Mouse (Mus musculus) CD8-positive naive resting alpha-beta T cell, adult 2 months (primary cell): ENCODE data around the gene Il11ra1.
A peak's percentile ranks its signal among the peaks of the same experiment; 100 is the strongest.
"Not testable (repeated sequence)": the region's sequence is repeated elsewhere in the genome, so short reads cannot be mapped to it uniquely, and the experiment has no call there.

ENCODE experiments used
- DNase-seq, 2 experiments: peaks; one replicate each; pipeline ENCODE4 v3.0.0; 2022; ENCODE audit warnings: low read depth in 2 of 2, low spot score in 2 of 2

Gene Il11ra1

GRCm38 (mm10) chr4:41745021-41745420, 45.2 kb downstream of the Il11ra1 start:
- no peak for DNase-seq

DNA sequence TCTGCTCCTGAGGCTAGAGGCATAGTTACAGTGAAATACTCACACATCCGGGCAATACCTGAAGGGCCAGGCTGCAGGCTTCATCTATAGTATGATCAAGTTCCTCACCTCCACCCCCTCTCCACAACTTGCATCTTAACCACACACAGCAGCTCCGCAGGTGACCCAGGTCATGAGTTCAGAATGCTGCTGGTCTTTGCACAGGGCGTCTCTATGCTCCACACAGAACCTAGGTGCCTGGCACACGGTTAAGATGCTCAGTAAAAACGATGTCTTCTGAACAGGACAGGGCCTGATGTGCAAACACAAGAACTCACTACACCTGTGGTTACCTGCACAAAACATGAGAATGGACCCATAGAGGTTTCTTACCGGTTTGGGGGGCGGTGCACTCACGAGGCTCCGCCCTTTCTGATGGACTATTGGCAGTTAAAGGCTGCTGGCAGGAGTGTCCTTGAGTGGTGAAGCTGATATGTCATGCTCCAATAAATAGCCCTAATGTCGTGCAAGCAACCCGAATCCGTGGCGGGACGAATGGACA, 55.1 kb downstream of the Il11ra1 start, which contains the start of gene Galt:
Gene Galt (plus strand): TSS at position 432 of the 541 bp plus-strand sequence.
- no peak for DNase-seq

- peak; percentile 84 to 93 for DNase-seq
Measured at GRCm38 (mm10) chr4:41755338-41756305, 55.8 kb downstream of the Il11ra1 start, which contains the start of gene Sigmar1. Gene Sigmar1, minus strand, starts transcription at chr4:41756157.

DNA sequence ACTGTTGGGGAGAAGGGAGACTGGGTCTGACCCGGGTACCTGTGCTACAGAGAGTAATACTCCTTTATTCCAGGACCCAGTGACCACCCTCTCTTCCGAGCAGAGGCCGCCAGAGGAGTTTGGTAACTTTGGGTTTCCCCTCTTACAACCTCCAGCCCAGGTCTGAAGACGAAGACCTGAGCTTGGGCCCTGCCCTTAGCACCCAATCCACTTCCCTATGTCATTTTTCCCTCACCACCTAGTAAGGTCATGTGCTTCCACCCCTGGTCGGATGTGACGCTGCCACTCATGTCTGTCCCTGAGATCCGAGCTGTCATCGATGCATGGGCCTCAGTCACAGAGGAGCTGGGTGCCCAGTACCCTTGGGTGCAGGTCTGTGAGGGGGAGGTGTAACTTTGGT, 56.7 kb downstream of the Il11ra1 start:
- no peak for DNase-seq

GRCm38 (mm10) chr4:41757321-41757720, 57.5 kb downstream of the Il11ra1 start:
- no peak for DNase-seq

DNA sequence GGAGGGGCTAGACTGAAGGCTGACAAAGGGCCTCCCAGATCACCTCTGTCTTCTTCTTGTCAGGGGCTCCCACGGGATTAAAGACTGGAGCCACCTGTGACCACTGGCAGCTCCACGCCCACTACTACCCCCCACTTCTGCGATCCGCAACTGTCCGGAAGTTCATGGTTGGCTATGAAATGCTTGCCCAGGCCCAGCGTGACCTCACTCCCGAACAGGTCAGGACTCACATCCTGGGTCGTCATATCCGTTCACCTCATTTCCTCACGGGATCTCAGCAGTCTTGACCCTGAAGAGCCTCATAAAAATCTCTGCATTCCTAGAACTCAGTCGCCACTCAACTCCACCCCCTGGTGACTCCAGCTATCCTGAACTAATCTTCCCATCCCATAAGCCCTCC, 58.2 kb downstream of the Il11ra1 start:
- no peak for DNase-seq

DNA sequence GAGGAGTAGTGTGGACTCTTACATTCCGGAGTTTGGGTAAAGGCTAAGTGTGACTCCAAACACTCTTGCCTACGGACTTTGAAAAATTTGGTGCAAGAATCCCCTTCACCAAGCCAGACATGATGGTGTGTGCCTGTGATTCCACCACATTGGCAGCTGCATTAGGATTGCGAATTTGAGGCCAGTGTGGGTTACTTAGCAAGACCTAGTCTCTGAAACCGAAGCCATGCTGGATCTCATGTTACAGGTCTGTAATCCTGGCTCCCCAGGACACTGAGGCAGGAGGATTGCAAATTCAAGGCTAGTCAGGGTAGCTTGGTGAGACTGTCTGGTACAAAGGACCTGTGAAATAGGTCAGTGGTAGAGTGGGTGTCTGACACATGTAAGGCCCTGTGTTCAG, 58.9 kb downstream of the Il11ra1 start:
- DNase-seq, result no peak

- DNase-seq, result no peak
Measured at GRCm38 (mm10) chr4:41759206-41759605, 59.4 kb downstream of the Il11ra1 start.

- no peak for DNase-seq
Measured at GRCm38 (mm10) chr4:41759656-41760287, 60.0 kb downstream of the Il11ra1 start.

DNA sequence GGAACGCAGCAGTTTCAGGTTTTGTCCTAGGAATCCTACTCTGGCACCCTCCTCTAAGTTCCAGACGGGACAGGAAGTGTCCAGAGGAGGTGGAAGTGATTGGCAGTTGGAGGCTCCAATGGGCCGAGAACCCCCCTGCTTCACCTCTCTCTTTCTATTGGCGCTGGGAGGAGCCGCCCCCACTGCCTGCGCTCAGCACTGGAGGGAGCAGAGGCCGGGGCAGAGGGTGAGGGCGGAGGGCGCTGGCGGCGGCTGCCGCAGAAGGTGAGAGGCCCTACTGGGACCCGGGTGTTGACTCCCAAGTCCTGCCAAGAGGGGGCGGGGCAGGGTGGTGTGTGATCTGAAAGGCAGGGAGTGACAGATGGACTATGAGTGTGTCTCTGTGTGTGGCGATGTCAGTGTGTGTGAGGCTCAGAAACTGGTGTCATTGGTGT, 60.5 kb downstream of the Il11ra1 start:
- no peak for DNase-seq

DNA sequence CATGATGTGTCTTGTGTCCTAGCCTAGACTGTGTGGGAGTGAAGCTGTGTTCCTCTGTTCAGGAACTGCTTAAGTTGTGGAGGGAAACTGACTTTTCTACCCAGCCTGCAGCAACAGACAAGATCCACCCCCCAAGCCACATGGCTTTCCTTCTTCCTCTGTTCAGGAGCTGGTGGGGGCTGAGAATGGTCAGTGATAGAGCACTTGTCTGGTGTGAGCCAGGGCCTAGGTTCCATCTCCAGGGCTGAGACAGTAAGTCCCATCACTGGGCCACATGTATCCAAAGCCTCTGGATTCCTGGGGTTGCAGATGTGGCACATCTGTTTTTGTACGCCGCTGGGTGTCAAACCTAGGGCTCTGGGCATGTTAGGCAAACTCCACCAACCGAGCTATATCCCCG, 61.1 kb downstream of the Il11ra1 start:
- DNase-seq, result no peak

- DNase-seq, result no peak
Measured at GRCm38 (mm10) chr4:41761680-41762079, 61.9 kb downstream of the Il11ra1 start.

DNA sequence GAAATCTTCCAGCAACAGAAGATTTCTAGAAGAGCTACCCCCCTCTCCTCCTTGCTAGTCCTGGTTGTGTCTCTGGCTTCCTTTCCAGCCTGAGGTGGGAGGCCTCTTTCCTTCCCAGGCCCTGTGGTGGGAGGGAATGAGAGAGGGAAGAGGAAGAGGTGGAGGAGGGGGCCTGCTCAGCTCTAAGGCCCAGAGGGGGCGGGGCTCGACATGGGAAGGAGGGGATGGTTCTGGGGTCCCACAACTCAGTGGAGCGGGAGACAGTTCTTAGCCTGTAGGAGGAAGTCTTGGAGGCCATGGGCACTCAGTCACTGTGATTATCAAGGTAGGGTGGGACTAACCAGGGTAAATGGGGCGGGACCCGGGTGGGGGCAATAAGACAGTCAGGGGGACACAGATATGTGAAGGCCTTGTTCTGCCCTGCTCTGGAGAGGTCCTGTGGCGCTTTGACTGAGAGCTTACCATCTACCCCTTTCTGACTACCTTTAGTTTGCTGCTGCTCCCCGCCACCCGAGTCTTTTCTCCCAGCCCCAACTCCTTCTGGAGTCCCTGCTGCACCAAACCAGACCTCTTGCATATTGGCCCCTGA, 62.4 kb downstream of the Il11ra1 start:
- no peak for DNase-seq

- DNase-seq, result not testable (repeated sequence)
Measured at GRCm38 (mm10) chr4:41762688-41763114, 62.9 kb downstream of the Il11ra1 start.

- DNase-seq, result not testable (repeated sequence)
Measured at GRCm38 (mm10) chr4:41763176-41763575, 63.4 kb downstream of the Il11ra1 start.

DNA sequence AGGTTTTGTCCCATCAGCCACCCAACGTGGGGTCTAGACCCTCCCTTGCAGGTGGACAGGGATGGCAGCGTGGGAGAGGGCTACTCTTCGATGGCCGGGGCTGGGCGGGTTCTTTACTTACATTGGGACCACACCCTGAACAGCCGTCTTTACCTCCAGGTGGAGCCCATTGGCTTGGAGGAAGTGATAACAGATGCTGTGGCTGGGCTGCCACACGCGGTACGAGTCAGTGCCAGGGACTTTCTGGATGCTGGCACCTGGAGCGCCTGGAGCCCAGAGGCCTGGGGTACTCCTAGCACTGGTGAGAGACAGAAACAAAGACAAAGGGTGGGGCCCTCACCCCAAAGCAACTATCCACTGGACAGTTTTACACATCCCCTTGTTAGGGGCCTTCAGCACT, 67.5 kb downstream of the Il11ra1 start:
- not testable (repeated sequence) for DNase-seq

DNA sequence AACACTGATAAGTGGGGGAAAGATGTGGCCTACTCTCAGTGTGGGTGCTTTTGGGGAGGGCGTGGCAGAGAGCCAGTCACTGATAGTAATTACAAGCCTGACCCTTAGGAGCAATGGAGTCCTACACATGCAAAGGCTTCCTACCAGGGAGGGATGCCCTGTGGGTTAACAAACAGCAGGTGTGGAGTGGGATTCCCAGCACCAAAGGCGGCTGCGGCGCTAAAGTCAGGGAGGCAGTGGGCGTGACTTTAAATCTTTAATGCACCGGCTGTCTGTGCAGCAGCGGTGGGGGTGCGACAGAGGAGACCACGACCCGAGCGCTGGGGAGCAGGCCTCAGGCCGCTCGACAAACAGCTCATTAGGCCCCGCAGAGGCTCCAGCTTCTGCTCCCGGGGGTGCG, 73.2 kb downstream of the Il11ra1 start:
- DNase-seq, result not testable (repeated sequence)

DNA sequence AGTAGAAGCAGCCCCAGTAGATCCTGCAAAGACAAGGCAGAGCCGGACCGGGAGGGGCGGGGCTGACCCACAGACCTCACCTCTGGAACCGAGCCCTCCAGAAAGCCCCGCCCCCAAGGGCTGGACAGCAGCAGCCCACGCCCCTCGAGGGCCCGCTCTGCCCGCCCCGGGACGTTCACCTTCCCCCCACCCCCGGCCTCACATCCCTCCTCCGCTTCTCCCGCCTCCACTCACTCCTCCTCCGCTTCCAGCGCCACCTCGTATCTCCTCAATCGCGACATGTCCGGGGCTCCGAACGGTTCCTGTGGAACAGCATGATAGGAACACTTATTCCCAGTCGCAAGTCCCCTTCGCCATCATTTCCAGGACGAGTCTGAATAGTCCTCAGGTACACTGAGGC, 73.7 kb downstream of the Il11ra1 start:
- peak; percentile 28 to 39 for DNase-seq

GRCm38 (mm10) chr4:41774002-41774401, 74.2 kb downstream of the Il11ra1 start, which contains the start of gene Ccl27a:
Gene Ccl27a, minus strand, starts transcription at chr4:41774247.
- DNase-seq, result peak; percentile 73 to 83

- not testable (repeated sequence) for DNase-seq
Measured at GRCm38 (mm10) chr4:41774506-41774905, 74.7 kb downstream of the Il11ra1 start.

DNA sequence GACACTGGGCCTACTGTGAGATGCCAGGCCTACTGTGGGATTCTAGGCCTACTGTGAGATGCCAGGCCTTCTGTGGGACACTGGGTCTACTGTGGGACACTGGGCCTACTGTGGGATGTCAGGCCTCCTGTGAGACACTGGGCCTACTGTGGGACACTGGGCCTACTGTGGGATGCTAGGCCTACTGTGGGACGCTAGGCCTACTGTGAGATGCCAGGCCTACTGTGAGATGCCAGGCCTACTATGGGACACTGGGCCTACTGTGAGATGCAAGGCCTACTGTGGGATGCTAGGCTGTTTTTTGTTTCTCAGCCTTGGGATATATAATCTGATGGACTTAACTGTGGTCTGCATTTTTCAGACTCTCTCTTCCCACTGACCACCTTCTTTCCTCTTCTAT, 76.1 kb downstream of the Il11ra1 start:
- not testable (repeated sequence) for DNase-seq
